Mouse (Mus musculus): ENCODE measurements around the gene Grasp. TPM values are rescaled to one million over a fixed set of nuclear protein-coding genes. Genes with fewer than 3 reads are reported as not detected.

The Grasp gene
- total and polyA plus RNA-seq, 3 experiments = 4.1 to 6.3 TPM; not detected in 1

DNA sequence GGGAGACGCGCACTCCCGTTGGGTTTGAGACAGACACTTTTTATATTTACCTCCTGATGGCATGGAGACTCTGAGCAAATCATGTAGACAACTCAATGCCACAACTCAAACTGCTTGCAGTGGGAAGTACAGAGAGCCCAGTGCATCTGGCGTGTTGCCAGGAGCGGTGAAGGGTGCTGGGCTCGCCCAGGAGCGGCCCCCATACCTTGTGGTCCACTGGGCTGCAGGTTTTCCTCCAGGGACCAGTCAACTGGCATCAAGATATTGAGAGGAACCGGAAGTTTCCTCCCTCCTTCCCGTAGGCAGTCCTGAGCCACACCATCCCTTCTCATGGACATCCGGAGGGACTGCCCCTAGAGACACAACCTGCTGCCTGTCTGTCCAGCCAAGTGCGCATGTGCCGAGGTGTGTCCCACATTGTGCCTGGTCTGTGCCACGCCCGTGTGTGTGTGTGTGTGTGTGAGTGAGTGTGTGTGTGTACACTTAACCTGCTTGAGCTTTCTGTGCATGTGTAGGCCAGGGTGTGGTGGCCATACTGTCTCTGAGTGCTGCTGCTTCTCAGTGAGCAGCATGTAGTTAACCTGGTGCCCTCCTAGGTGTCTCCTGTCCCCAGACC lies 12.9 kb upstream of the Grasp start:
- DNase-seq (ENCODE audit: low read depth, low spot score) = no peak
- TF ChIP-seq POLR2AphosphoS2 (IDR thresholded peaks at IDR 0.05; ENCODE audit: low read length) = no peak
- TF ChIP-seq ZNF384 (IDR thresholded peaks at IDR 0.05; ENCODE audit: low read depth, low read length) = no peak
- no peak for TF ChIP-seq JUND (IDR thresholded peaks at IDR 0.05; ENCODE audit: low read depth, low read length)
- no peak for TF ChIP-seq ELF1 (IDR thresholded peaks at IDR 0.05; ENCODE audit: low read depth, low read length)
- TF ChIP-seq POLR2AphosphoS5 (IDR thresholded peaks at IDR 0.05; ENCODE audit: borderline replicate concordance, low read depth, low read length) = 0 out of 2 replicates have a peak, but pooled peaks have one; percentile 22
- TF ChIP-seq UBTF (IDR thresholded peaks at IDR 0.05; ENCODE audit: borderline replicate concordance, insufficient read depth, low read depth, low read length) = no peak
- Histone ChIP-seq H3K27me3 (ENCODE audit: control insufficient read depth in 1 of 2, insufficient read depth in 2 of 2, low read length in 2 of 2) (no peaks in the 10 kb centered on the region), H3K27ac (ENCODE audit: control insufficient read depth, low read depth, low read length) (no peak overlapping the region), H3K4me1 (ENCODE audit: control insufficient read depth in 1 of 2, insufficient read depth in 2 of 2, low read length in 2 of 2) (no peaks in the 10 kb centered on the region), H3K4me3 (ENCODE audit: control insufficient read depth in 1 of 2, insufficient read depth in 1 of 2, low read depth in 2 of 2, low read length in 2 of 2) (no peak overlapping the region), H3K79me2 (ENCODE audit: control insufficient read depth, insufficient read depth, low read length, poor library complexity) (no peaks in the 10 kb centered on the region), H3K9me3 (replicated peaks; ENCODE audit: insufficient read depth, low read length) (no peaks in the 10 kb centered on the region), H3K9ac (ENCODE audit: control insufficient read depth, low read depth, low read length, poor library complexity, severe bottlenecking) (no peak overlapping the region), H3K36me3 (ENCODE audit: control insufficient read depth in 1 of 2, insufficient read depth in 2 of 2, low read length in 2 of 2) (peaks cover 0 to 2% of the 10 kb centered on the region in 2 experiments; a peak in 1 of 4 replicates)

- Histone ChIP-seq H3K79me2 (ENCODE audit: control insufficient read depth, insufficient read depth, low read length, poor library complexity) (no peaks in the 10 kb centered on the region), H3K36me3 (ENCODE audit: control insufficient read depth in 1 of 2, insufficient read depth in 2 of 2, low read length in 2 of 2) (no peaks in the 10 kb centered on the region; a peak in 1 of 4 replicates), H3K27ac (ENCODE audit: control insufficient read depth, low read depth, low read length) (no peak overlapping the region), H3K27me3 (ENCODE audit: control insufficient read depth in 1 of 2, insufficient read depth in 2 of 2, low read length in 2 of 2) (no peaks in the 10 kb centered on the region), H3K4me1 (ENCODE audit: control insufficient read depth in 1 of 2, insufficient read depth in 2 of 2, low read length in 2 of 2) (no peaks in the 10 kb centered on the region), H3K4me3 (ENCODE audit: control insufficient read depth in 1 of 2, insufficient read depth in 1 of 2, low read depth in 2 of 2, low read length in 2 of 2) (no peak overlapping the region), H3K9me3 (replicated peaks; ENCODE audit: insufficient read depth, low read length) (no peaks in the 10 kb centered on the region), H3K9ac (ENCODE audit: control insufficient read depth, low read depth, low read length, poor library complexity, severe bottlenecking) (no peak overlapping the region)
- TF ChIP-seq GABPA (IDR thresholded peaks at IDR 0.05; ENCODE audit: low read depth, low read length) = no peak
- no peak for TF ChIP-seq POLR2A (IDR thresholded peaks at IDR 0.05; ENCODE audit: control insufficient read depth in 1 of 2, insufficient read depth in 1 of 2, low read depth in 1 of 2, low read length in 2 of 2, poor library complexity in 1 of 2)
- TF ChIP-seq ZNF384 (IDR thresholded peaks at IDR 0.05; ENCODE audit: low read depth, low read length) = no peak
- TF ChIP-seq CHD1 (IDR thresholded peaks at IDR 0.05; ENCODE audit: low read depth, low read length) = no peak
- TF ChIP-seq MXI1 (IDR thresholded peaks at IDR 0.05; ENCODE audit: low read depth, low read length) = no peak
- TF ChIP-seq NRF1 (IDR thresholded peaks at IDR 0.05; ENCODE audit: insufficient read depth, low read depth, low read length, poor library complexity, severe bottlenecking) = no peak
- no peak for TF ChIP-seq CTCF (IDR thresholded peaks at IDR 0.05 in 2 of 3, conservative IDR thresholded peaks at IDR 0.05 in 1 of 3; ENCODE audit: control insufficient read depth in 1 of 3, insufficient read depth in 1 of 3, low read depth in 2 of 3, low read length in 3 of 3, poor library complexity in 1 of 3, severe bottlenecking in 1 of 3)
- no peak for TF ChIP-seq BHLHE40 (IDR thresholded peaks at IDR 0.05; ENCODE audit: borderline replicate concordance, low read depth, low read length)
- TF ChIP-seq MEF2A (IDR thresholded peaks at IDR 0.05; ENCODE audit: extremely low read depth, insufficient replicate concordance, low read depth, low read length, poor library complexity, severe bottlenecking) = no peak
- no peak for TF ChIP-seq TCF12 (IDR thresholded peaks at IDR 0.05; ENCODE audit: low read depth, low read length)
- no peak for TF ChIP-seq SMC3 (IDR thresholded peaks at IDR 0.05; ENCODE audit: low read depth, low read length)
- no peak for TF ChIP-seq RCOR1 (IDR thresholded peaks at IDR 0.05; ENCODE audit: low read depth, low read length)
- no peak for TF ChIP-seq POLR2AphosphoS5 (IDR thresholded peaks at IDR 0.05; ENCODE audit: borderline replicate concordance, low read depth, low read length)
- no peak for TF ChIP-seq SIN3A (IDR thresholded peaks at IDR 0.05; ENCODE audit: low read length)
- no peak for TF ChIP-seq USF1 (IDR thresholded peaks at IDR 0.05; ENCODE audit: low read depth, low read length)
- TF ChIP-seq MAZ (IDR thresholded peaks at IDR 0.05; ENCODE audit: low read depth, low read length) = no peak
- TF ChIP-seq MYC (IDR thresholded peaks at IDR 0.05; ENCODE audit: low read depth, low read length) = no peak
- TF ChIP-seq E2F4 (IDR thresholded peaks at IDR 0.05; ENCODE audit: borderline replicate concordance, low read depth, low read length) = no peak
- no peak for DNase-seq (ENCODE audit: low read depth, low spot score)
These were observed 11.6 kb upstream of the Grasp start for GRCm38 (mm10) chr15:101212435-101212834.
